Mouse (Mus musculus) MEL-GATA-1-ER (cell line): ENCODE results near the gene Actn4.

Source experiments
- DNase-seq: peaks from one replicate; pipeline ENCODE4 v3.0.0-alpha.2; 2012; ENCODE audit warnings: low read depth; ENCODE audit errors: extremely low read depth

The Actn4 gene

DNA sequence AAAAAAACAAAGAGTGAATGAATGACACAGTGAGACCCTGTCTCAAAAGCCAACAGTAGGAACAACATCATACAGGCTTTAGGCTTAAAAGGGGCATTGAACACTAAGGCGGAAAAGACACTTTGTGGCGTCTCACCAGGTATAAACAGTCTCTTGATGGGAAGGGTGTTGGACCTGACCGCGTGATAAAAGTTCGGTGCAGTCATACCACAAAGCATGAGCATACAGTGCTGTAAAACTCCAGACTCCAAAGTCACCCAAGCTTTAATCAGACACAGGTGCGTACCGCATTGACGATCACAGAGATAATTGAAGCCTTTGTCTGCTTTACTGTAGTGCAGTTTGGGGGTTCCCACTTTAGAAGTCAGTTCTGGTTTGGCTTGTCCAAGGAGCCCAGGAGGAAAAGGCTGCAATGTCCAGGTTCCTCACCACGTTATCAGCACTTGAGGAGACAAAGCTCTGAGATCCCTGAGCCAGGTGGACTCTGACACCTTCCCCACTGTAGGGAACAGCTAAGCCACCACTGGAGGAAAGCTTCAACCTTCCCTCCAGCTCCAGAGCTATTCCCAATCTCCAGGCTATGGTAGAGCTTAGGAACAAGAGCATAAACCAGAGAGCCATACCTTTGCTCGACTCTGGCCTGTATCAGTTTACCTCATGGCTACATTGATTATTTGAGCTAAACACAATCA lies 11.6 kb downstream of the Actn4 start:
- DNase-seq, result no peak

DNA sequence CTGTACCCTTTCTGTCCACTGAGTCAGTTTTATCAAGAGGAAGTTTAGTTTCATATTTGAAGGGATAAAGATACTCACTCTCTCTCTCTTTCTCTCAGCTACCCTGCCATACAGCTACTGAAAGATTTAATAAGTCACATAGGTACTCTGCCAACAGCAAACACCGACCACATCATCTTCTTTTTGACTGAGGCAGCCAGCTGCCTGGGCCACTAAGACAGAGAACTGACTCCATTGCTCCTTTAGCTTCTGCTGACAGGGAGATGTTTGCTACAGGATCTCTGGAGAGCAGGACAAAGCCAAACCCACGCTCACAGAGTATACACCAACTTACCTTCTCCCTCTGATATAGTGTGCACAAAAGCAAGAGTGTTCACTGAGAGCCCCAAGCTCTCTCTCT lies 12.8 kb downstream of the Actn4 start:
- DNase-seq, result no peak

GRCm38 (mm10) chr7:28948746-28949145 lies 13.4 kb downstream of the Actn4 start:
- DNase-seq, result no peak

GRCm38 (mm10) chr7:28946271-28946610 lies 15.9 kb downstream of the Actn4 start:
- no peak for DNase-seq

DNA sequence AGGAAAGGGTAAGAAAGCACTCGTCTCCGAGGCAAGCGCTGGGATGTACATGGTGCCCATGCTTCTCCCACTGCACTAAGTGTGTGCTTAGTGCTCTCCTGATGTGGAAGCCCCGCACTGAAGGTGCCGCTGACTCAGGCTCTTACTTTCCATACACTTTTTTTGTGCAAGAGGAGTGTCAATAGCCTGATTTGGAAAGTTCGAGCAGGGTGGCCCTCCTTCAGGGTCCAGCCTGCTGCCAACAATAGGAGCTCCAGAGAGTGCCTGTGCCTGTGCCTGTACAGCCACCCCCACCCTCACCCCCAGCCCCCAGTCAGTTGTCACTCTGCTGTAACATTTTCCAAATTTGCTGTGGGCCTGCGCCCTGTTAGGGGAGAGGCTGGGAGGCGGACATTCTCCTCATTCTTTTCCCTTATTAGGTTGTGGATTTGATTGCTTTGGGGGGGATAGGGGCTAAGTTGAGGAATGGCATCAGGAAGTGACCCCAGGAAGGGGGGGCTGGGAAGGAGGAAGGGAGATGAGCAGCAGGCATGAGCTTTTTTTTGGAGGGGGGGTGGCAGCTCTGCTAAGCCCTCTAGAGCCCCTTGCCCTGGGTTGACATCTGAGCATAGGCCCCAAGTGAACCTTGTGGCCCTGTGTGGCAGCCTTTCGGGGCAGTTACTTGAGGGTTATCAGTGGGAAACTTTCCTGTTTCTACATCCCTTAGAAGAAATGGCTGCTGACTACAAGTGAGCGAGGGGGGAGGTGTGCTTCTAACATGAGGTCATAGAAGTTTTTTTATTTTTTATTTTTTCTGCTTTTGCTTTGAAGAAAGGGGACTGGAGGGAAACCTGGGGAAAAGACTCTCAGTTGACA lies 16.5 kb downstream of the Actn4 start:
- no peak for DNase-seq

DNA sequence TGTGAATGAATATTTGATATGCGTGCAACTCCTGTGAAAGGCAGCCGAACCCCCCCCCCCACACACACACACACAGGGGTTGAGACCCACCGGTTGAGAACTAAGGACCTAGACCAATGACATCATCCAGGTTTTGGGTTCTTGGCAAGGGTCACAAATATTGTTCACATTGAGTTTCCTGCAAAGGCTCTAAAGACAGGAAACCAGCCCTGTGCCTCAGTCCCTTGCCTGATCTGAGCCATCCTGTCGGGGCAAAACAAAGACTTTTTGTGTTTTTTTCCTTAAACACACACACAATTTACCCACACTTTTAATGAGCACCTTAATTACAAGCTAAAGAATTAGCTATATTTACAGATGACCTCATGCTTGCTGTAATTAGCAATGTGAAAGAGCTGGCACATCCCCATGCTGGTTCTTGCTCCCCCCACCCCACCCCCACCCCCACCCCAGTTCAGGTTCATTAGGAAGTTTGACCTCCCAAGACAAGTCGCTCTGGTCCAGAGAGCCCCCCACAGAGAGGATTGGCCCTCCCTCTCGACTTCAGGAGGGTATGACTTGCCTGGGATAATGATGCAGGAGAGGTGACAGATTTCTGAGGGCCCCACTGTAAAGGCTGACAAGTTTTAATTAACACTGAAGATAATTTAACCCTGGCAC lies 17.3 kb downstream of the Actn4 start:
- no peak for DNase-seq

GRCm38 (mm10) chr7:28943451-28944180 lies 18.5 kb downstream of the Actn4 start:
- DNase-seq, result no peak

DNA sequence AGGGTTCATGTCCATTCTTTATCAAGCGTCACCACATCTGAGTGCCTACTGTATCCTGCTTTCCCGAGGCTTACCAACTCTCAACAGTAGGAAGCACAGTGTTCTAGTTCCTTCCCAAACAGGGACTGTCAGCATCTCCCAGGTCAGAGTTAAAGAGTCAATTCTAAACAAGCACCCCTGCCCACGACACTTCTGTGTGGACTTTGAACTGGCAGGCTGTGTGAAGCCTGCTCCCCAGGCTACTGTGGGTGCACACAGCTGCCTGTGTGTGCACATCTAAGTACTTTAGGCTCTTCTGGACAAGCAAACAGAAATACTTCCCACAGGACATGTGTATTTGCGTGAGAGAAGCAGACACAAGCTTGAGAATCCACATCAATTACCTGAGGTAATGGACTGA lies 20.6 kb downstream of the Actn4 start:
- no peak for DNase-seq

DNA sequence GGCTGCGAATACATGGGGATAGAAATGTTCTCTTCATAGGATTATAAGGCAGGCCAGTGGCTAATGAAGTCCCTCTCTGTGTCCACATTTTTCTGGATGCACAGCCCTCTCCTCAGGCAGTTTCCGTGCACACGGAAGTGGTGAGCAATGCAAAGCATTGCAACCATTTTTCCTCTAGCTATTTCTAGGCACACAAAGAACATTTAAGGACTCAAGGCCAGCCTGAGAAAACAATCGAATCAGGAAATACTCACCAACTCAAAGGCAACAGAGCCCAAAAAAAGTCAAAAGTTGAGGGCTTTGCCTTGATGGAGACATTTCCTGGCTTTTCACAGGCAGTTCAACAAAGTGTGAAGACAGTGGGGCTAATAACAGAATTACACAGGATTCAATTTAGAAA lies 21.0 kb downstream of the Actn4 start:
- no peak for DNase-seq

GRCm38 (mm10) chr7:28939418-28940183 lies 22.5 kb downstream of the Actn4 start:
- DNase-seq, result no peak

GRCm38 (mm10) chr7:28938654-28939053 lies 23.5 kb downstream of the Actn4 start:
- no peak for DNase-seq

DNA sequence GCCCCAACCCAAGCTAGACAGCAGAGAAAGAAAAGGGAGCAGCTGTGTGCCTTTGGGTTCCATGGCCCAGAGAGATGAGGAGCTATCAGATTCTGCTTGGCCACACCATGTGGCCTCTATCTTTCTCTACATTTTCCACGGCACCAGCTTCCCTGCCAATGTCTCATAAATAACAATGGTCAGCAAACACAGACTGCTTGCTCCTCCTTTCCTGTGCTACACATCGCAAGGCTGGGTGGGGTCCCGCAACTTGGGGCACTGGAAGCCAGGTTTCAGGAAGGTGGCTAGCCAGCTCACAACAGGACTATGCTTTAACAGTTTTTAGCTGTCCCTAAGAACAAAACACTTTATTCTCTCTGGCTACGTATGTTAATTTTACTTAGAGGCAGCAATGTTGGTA lies 25.4 kb downstream of the Actn4 start:
- DNase-seq, result no peak

- DNase-seq, result no peak
Measured at GRCm38 (mm10) chr7:28933825-28934224, 28.3 kb downstream of the Actn4 start.

- no peak for DNase-seq
Measured at GRCm38 (mm10) chr7:28932421-28933041, 29.6 kb downstream of the Actn4 start.

- no peak for DNase-seq
Measured at GRCm38 (mm10) chr7:28931695-28932039, 30.5 kb downstream of the Actn4 start.

GRCm38 (mm10) chr7:28931032-28931694 lies 31.0 kb downstream of the Actn4 start:
- DNase-seq, result no peak

- no peak for DNase-seq
Measured at GRCm38 (mm10) chr7:28930320-28931031, 31.7 kb downstream of the Actn4 start.

- DNase-seq, result no peak
Measured at GRCm38 (mm10) chr7:28929381-28929780, 32.8 kb downstream of the Actn4 start.

DNA sequence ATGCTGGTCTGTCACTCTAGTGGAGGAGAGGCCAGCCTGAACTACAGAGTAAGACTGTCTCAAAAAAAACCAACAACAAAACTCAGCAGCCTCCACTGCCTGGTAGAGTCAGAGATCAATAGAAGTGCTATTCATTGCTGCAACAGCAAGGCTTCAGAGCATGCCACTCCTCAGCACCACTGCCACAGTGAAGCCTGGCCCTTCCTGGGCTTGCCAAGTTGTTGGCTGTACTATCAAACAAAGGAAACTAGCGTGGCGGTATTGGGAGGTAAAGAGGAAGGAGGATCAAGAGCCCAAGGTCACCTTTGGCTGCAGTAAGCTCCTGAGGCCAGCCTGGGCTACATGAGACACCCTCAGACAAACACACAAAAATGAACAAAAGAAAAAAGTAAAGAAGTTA lies 36.0 kb downstream of the Actn4 start:
- no peak for DNase-seq
